13 mouse cellular contexts compared by ENCODE assay signal in genomic region chr3:109496461-109496860, GRCm38 (mm10).
DNase-seq lines count a peak whose midpoint lies in the region; ATAC-seq and TF ChIP-seq lines count a peak whose summit lies in the region.
"Had no signal": no experiment of that assay in that cellular context is flagged by ENCODE, and none has a peak within 500 bp of the region (broad histone marks: within the 10 kb centered on the region; RNA-seq: fewer than 3 reads in every experiment).

No protein-coding gene starts in this region.

- no peak overlapping the region for H3K9ac ChIP-seq in limb, embryonic 14.5 days (ENCODE audit: low read depth, low read length, severe bottlenecking)
- H3K9ac ChIP-seq in midbrain, embryonic 14.5 days (replicated peaks; ENCODE audit: low read length), result no peak overlapping the region

- H3K4me1 ChIP-seq in limb, embryonic 14.5 days (ENCODE audit: control insufficient read depth, insufficient read depth, low read length), result no peaks in the 10 kb centered on the region
- H3K4me1 ChIP-seq in limb, embryonic 10.5 days, result 0 out of 2 replicates have a peak, but pooled peaks cover 3% of the 10 kb centered on the region
- H3K4me1 ChIP-seq in midbrain, embryonic 14.5 days (ENCODE audit: control insufficient read depth, insufficient read depth, low read length), result no peaks in the 10 kb centered on the region

- no peaks in the 10 kb centered on the region for H3K27me3 ChIP-seq in limb, embryonic 14.5 days (ENCODE audit: control insufficient read depth, insufficient read depth, low read length)
- H3K27me3 ChIP-seq in limb, embryonic 10.5 days (ENCODE audit: low read depth, poor library complexity, severe bottlenecking), result no peaks in the 10 kb centered on the region
- H3K27me3 ChIP-seq in midbrain, embryonic 14.5 days (ENCODE audit: control insufficient read depth, insufficient read depth, low read length), result no peaks in the 10 kb centered on the region

- no peaks in the 10 kb centered on the region for H3K36me3 ChIP-seq in limb, embryonic 14.5 days (ENCODE audit: control insufficient read depth, insufficient read depth, low read length)
- H3K36me3 ChIP-seq in limb, embryonic 10.5 days, result no peaks in the 10 kb centered on the region
- H3K36me3 ChIP-seq in midbrain, embryonic 14.5 days (ENCODE audit: control insufficient read depth, insufficient read depth, low read length), result no peaks in the 10 kb centered on the region

- 0 out of 2 replicates have a peak, but pooled peaks have one; percentile 37 for ATAC-seq in limb, embryonic 14.5 days (ENCODE audit: low FRiP score, low read depth)
- peak; percentile 60; the same call in 1 of the 2 replicates for ATAC-seq in midbrain, embryonic 14.5 days (ENCODE audit: low FRiP score, low TSS enrichment)
- ATAC-seq in monocyte, adult 5-6 weeks (replicated peaks; ENCODE audit: insufficient number of reproducible peaks, low FRiP score, low TSS enrichment, poor library complexity, severe bottlenecking), result no peak

- no peak for TF ChIP-seq POLR2A in limb, embryonic 14.5 days (IDR thresholded peaks at IDR 0.05; ENCODE audit: borderline replicate concordance, extremely low read depth, insufficient read depth, insufficient read length)

- peak; percentile 2 for DNase-seq in cerebellum, adult 9-11 months
- DNase-seq in cerebellum, postnatal 36 days, result no peak
- DNase-seq in limb, embryonic 14.5 days (ENCODE audit: low spot score), result no peak
- no peak for DNase-seq in limb, embryonic 10.5 days (ENCODE audit: low spot score)
- peak; percentile 62 for DNase-seq in midbrain, embryonic 14.5 days
- no peak for DNase-seq in frontal cortex, postnatal 10 days (ENCODE audit: low spot score in 2 of 2)
- DNase-seq in thymus, postnatal 36 days, result no peak
- DNase-seq: adrenal gland, postnatal 25 days; cerebellum, adult 8-10 months; gastrocnemius, adult 2 months; kidney, adult 2 months had no signal

- no peaks in the 10 kb centered on the region for H3K9me3 ChIP-seq in limb, embryonic 14.5 days (ENCODE audit: control insufficient read depth, low read length)
- H3K9me3 ChIP-seq in limb, embryonic 10.5 days (replicated peaks), result no peaks in the 10 kb centered on the region
- H3K9me3 ChIP-seq in midbrain, embryonic 14.5 days (ENCODE audit: control insufficient read depth, low read length), result no peaks in the 10 kb centered on the region

- no peak overlapping the region for H3K4me3 ChIP-seq in limb, embryonic 14.5 days (replicated peaks; ENCODE audit: low read length)
- no peak overlapping the region for H3K4me3 ChIP-seq in limb, embryonic 10.5 days
- H3K4me3 ChIP-seq in midbrain, embryonic 14.5 days (replicated peaks; ENCODE audit: low read depth, low read length), result no peak overlapping the region
- H3K4me3 ChIP-seq: gastrocnemius, adult 2 months had no signal

- no peak overlapping the region for H3K4me2 ChIP-seq in limb, embryonic 14.5 days (replicated peaks; ENCODE audit: low read depth, low read length, severe bottlenecking)
- H3K4me2 ChIP-seq in midbrain, embryonic 14.5 days (ENCODE audit: low read length), result no peak overlapping the region
- H3K4me2 ChIP-seq: liver, embryonic 11.5 days had no signal

- 48% methylated on average over 5 of the region's 5 CpGs for WGBS in limb, embryonic 14.5 days
- 76% methylated on average over 5 of the region's 5 CpGs for WGBS in limb, embryonic 10.5 days
- 27% methylated on average over 5 of the region's 5 CpGs for WGBS in midbrain, embryonic 14.5 days

- no peak overlapping the region for H3K27ac ChIP-seq in limb, embryonic 14.5 days (replicated peaks; ENCODE audit: low read depth, low read length)
- H3K27ac ChIP-seq in limb, embryonic 10.5 days, result no peak overlapping the region
- H3K27ac ChIP-seq in midbrain, embryonic 14.5 days (replicated peaks; ENCODE audit: low read depth, low read length), result peak overlapping the region; percentile 32; the same call in 1 of the 2 replicates
- H3K27ac ChIP-seq: gastrocnemius, adult 2 months had no signal

Comparison
In these comparisons a context has a peak if more than half of its experiments do, and no peak if none do; other contexts are left out.
1. DNase-seq: peak in cerebellum, adult 9-11 months (single experiment) and midbrain, embryonic 14.5 days (single experiment); none in cerebellum, postnatal 36 days (0 of 2), limb, embryonic 14.5 days (single experiment), limb, embryonic 10.5 days (single experiment), frontal cortex, postnatal 10 days (0 of 2) and thymus, postnatal 36 days (0 of 2).